Mouse (Mus musculus): ENCODE results near the gene B3gat1. TPM values are rescaled to one million over a fixed set of nuclear protein-coding genes. Genes with fewer than 3 reads are reported as not detected.

Gene B3gat1
- polyA plus RNA-seq (2015; fragmentation: Nextera tagmentation; extraction: Ambion mirVana), result 34.9 and 43.8 TPM in 2 replicates

DNA sequence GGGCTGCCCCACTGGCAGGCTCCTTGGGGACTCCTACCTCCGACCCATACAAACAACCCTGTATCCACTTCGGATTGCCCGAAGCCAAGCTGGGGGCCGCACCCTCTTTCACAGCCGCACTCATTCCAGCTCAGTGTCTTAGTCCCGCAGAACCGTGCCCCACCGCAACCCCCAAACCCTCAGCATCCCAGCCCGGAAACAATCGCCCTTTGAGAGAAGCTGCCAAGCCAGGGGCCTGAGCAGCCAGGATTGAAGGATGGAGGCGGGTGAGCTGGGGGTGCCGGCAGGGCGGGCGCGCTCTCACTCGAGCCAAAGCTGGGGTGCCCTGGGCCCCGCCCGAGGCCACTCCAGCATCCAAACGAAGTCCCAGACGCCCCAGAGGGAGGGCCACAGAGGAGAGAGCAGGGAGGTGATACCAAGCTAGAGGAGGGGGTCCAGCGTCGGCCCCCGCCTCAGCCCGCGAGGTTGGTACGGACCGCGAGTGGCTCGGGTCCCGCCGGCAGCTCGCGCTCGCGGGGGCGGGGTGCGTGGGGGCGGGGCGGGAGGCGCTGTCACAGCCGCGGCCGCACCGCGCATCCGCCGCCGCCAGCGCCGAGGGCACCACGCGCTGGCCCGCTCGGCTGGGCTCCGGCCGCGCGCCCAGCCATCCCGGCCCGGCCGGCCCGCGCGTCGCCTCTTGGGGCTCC lies at the start of gene B3gat1:
Gene B3gat1, plus strand, starts transcription at position 523 of the 686 bp plus-strand sequence.
- Histone ChIP-seq H3K4me2 (peak within 1 kb of the TSS; percentile 69), H3K4me1 (peaks cover 40% of the 10 kb centered on the region), H3K27ac (replicated peaks) (peak within 1 kb of the TSS; percentile 87), H3K27me3 (replicated peaks) (no peaks in the 10 kb centered on the region), H3K9me3 (replicated peaks) (no peaks in the 10 kb centered on the region), H3K9ac (replicated peaks) (peak within 1 kb of the TSS; percentile 79), H3K4me3 (replicated peaks) (peak within 1 kb of the TSS; percentile 63), H3K36me3 (no peaks in the 10 kb centered on the region)
- peak; percentile 92 for ATAC-seq (ENCODE audit: low FRiP score)
- under 1% methylated on average over 60 of the region's 65 CpGs for WGBS

DNA sequence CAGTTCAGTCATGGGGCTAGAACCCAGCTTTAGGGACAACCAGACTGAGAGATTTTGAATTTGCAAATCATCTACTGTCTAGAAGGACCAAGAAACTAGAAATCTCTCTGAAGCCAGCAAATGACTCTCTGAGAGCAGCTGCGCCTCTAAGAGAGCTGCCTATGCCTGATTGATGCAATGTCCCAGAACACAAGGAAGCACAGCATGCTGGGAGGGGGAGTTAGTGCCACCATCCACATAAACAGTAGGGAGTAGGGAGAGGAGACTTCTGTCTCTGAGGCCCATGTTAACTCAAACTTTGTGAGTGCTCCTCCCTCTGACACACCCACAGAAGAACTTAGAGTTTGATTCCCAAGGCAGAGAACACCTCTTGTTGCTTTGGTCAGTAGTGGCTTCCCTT lies 44.4 kb upstream of the B3gat1 start:
- Histone ChIP-seq H3K36me3 (no peaks in the 10 kb centered on the region), H3K4me1 (no peaks in the 10 kb centered on the region), H3K9ac (replicated peaks) (no peak overlapping the region), H3K9me3 (replicated peaks) (no peaks in the 10 kb centered on the region), H3K4me3 (replicated peaks) (no peak overlapping the region), H3K4me2 (no peak overlapping the region), H3K27me3 (replicated peaks) (no peaks in the 10 kb centered on the region), H3K27ac (replicated peaks) (no peak overlapping the region)
- WGBS, result 72% methylated on average over 1 of the region's 1 CpGs
- ATAC-seq (ENCODE audit: low FRiP score), result no peak

DNA sequence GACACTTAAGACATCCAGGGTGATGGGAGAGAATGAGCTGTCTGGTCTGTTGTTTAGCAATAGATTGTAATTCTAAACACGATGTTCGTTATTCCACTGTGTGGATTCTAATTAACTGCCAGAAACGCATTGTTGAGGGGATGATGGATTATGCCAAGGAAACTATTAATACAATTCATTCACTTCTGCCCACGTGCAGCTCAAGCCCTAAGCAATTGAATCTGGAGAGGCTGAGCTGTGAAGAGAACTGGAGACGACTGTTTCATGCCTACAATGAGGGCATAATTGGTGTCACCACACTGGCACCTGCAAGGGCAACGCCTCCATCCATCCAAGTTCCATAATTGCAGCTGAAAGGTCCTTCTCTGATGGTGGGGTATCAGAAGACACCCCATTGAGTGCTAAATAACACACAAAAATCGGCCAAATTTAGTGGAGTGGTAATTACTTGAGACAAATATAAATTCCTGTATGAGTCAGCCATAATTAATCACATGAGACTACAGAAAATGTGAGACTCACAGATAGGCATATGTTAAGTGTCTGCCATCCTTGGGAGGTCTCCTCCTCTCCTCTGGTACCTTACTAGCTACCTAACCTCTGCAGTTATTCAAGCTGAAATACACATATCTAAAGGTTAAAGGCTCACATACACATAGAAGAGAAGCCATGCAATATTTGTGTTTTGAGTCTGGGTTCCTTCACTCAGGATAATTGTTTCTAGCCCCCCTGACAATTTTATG lies 43.4 kb upstream of the B3gat1 start:
- H3K27me3 ChIP-seq (replicated peaks), result no peaks in the 10 kb centered on the region
- no peak overlapping the region for H3K27ac ChIP-seq (replicated peaks)
- H3K4me3 ChIP-seq (replicated peaks), result no peak overlapping the region
- H3K4me2 ChIP-seq, result no peak overlapping the region
- no peak overlapping the region for H3K9ac ChIP-seq (replicated peaks)
- 26% methylated on average over 7 of the region's 7 CpGs for WGBS
- no peaks in the 10 kb centered on the region for H3K9me3 ChIP-seq (replicated peaks)
- H3K4me1 ChIP-seq, result no peaks in the 10 kb centered on the region
- peak; percentile 59; the same call in 1 of the 2 replicates for ATAC-seq (ENCODE audit: low FRiP score)
- no peaks in the 10 kb centered on the region for H3K36me3 ChIP-seq

DNA sequence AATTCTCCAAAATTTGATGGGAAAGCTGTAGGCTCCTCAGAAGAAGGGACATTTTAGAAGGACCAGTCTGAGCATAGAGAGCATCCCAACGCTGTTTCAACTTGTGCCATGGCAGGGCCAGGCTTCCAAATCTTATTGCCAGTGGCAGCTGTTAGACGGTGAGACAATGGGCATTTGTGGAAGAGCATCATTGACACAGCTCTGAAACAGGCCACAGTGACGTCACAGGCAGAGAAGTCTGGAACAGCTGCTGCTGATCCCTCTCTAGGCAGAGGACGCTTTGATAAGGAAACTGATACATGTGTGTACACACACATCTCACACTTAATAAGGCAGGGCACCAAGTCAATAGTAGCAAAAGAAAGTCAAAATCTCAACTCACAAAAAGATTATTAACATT lies 40.9 kb upstream of the B3gat1 start:
- Histone ChIP-seq H3K4me2 (no peak overlapping the region), H3K4me3 (replicated peaks) (no peak overlapping the region), H3K4me1 (no peaks in the 10 kb centered on the region), H3K36me3 (no peaks in the 10 kb centered on the region), H3K9ac (replicated peaks) (no peak overlapping the region), H3K9me3 (replicated peaks) (no peaks in the 10 kb centered on the region), H3K27ac (replicated peaks) (no peak overlapping the region), H3K27me3 (replicated peaks) (no peaks in the 10 kb centered on the region)
- no peak for ATAC-seq (ENCODE audit: low FRiP score)
- WGBS, result 77% methylated on average over 4 of the region's 4 CpGs

DNA sequence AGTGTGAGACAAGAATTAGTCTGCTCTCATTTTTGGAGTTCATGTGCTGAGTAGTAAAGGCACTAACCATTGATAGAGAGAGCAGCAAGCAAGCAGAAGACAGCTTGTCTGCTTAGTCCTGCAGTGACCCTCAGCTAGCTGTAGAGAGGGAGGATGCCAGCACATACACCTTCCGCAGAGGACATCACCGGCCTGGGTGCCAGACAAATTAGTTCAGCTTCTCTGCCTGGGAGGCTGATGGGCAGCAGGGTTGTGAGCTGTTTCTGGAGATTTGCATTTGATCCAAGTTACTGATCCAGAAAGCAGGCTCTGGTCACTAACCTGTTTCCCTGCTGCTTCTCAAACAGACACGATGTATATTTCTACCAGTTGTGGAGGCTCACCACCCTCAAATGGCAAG lies 38.9 kb upstream of the B3gat1 start:
- Histone ChIP-seq H3K4me1 (no peaks in the 10 kb centered on the region), H3K4me2 (no peak overlapping the region), H3K4me3 (replicated peaks) (no peak overlapping the region), H3K36me3 (no peaks in the 10 kb centered on the region), H3K9ac (replicated peaks) (no peak overlapping the region), H3K9me3 (replicated peaks) (no peaks in the 10 kb centered on the region), H3K27me3 (replicated peaks) (no peaks in the 10 kb centered on the region), H3K27ac (replicated peaks) (no peak overlapping the region)
- WGBS, result 83% methylated on average over 3 of the region's 3 CpGs
- no peak for ATAC-seq (ENCODE audit: low FRiP score)

DNA sequence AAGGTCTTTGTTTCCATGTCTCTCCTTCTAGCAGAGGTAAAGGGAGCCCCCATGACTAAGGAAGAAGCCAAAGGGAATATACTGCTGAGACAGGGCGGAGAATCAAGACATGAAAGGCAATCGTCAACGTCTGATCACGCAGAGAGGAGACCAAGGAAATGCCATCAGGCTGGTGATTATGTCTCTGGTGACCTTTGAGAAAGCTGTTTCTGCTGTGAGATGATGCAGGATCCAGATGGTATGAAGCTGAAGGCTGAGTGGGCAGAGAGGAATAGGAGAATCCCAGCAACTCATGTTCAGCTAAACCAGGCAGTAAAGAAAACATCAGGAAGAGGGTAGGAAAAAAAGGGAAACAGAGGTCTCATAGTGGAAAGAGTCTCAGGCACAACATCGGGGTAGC lies 38.4 kb upstream of the B3gat1 start:
- Histone ChIP-seq H3K9me3 (replicated peaks) (no peaks in the 10 kb centered on the region), H3K4me3 (replicated peaks) (no peak overlapping the region), H3K9ac (replicated peaks) (no peak overlapping the region), H3K36me3 (no peaks in the 10 kb centered on the region), H3K27ac (replicated peaks) (no peak overlapping the region), H3K27me3 (replicated peaks) (no peaks in the 10 kb centered on the region), H3K4me1 (no peaks in the 10 kb centered on the region), H3K4me2 (no peak overlapping the region)
- WGBS, result 83% methylated on average over 5 of the region's 5 CpGs
- ATAC-seq (ENCODE audit: low FRiP score), result no peak

DNA sequence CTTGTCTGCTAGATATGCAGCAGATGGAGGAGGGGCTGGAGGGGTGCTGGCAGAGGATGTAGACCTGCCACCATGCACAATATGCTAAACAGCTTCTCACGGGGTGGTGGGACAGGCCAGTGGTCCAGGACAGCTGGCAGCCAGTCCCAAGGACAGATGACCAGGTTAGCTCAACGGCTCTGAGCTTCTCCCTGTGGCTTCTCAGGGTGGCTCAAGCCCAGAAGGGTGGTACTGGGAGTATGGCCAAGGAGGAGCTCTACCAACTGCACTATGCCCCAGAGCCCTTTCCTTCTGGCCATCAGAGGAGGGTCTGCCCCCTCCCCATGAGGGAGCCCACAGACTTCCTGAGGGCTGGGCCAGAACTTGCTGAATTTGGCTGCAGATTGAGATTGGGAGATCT lies 35.2 kb upstream of the B3gat1 start:
- H3K9me3 ChIP-seq (replicated peaks), result no peaks in the 10 kb centered on the region
- no peak for ATAC-seq (ENCODE audit: low FRiP score)
- H3K4me2 ChIP-seq, result no peak overlapping the region
- no peak overlapping the region for H3K27ac ChIP-seq (replicated peaks)
- no peak overlapping the region for H3K4me3 ChIP-seq (replicated peaks)
- H3K4me1 ChIP-seq, result no peaks in the 10 kb centered on the region
- WGBS, result 72% methylated on average over 2 of the region's 2 CpGs
- H3K27me3 ChIP-seq (replicated peaks), result no peaks in the 10 kb centered on the region
- no peak overlapping the region for H3K9ac ChIP-seq (replicated peaks)
- H3K36me3 ChIP-seq, result no peaks in the 10 kb centered on the region

DNA sequence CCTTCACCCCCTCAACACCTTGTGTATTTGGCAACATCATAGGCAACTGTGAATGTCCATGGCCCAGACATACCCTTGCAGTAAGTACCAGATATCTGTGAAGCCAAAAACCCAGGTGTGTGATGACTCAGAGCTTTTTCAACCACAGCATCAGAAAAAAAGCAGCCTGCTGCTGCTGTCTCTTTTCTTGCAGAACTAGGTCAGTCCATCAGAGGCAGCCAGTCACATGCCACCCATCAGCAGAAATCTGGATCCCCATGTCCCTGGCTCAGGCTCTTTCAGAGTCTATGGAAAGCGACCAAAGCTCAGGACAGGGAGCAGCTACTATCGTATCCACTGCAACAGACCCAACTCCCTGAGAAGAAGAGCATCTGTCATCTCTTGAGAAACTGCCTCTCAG lies 33.2 kb upstream of the B3gat1 start:
- Histone ChIP-seq H3K27ac (replicated peaks) (no peak overlapping the region), H3K9ac (replicated peaks) (no peak overlapping the region), H3K27me3 (replicated peaks) (no peaks in the 10 kb centered on the region), H3K4me1 (no peaks in the 10 kb centered on the region), H3K4me2 (no peak overlapping the region), H3K4me3 (replicated peaks) (no peak overlapping the region), H3K9me3 (replicated peaks) (no peaks in the 10 kb centered on the region), H3K36me3 (no peaks in the 10 kb centered on the region)
- no peak for ATAC-seq (ENCODE audit: low FRiP score)
- WGBS, result 83% methylated on average over 2 of the region's 2 CpGs

DNA sequence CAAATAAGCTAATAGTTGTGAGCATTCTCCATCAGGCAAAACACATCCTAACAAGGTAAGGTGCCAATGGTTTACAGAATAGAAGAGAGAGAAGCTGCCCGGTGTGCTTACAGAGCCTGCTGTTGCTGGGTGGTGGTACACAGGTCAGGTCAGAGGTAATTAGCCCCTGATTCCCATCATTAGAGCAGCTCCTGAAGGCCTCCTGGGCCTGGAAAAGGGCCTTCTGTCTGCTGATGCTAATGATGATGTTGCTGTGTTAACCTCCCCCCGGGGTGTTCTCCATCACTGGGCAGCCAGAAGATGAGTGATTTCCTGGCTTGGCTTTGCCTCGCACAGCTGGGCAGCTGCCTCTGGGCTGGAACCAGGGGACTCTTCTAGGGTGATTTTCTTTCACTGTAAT lies 15.1 kb upstream of the B3gat1 start:
- no peak overlapping the region for H3K9ac ChIP-seq (replicated peaks)
- H3K27me3 ChIP-seq (replicated peaks), result no peaks in the 10 kb centered on the region
- WGBS, result 28% methylated on average over 3 of the region's 3 CpGs
- H3K36me3 ChIP-seq, result no peaks in the 10 kb centered on the region
- H3K27ac ChIP-seq (replicated peaks), result peak overlapping the region; percentile 10; the same call in 1 of the 2 replicates
- H3K4me2 ChIP-seq, result no peak overlapping the region
- H3K9me3 ChIP-seq (replicated peaks), result no peaks in the 10 kb centered on the region
- no peak for ATAC-seq (ENCODE audit: low FRiP score)
- H3K4me3 ChIP-seq (replicated peaks), result no peak overlapping the region
- H3K4me1 ChIP-seq, result peaks cover 9% of the 10 kb centered on the region

DNA sequence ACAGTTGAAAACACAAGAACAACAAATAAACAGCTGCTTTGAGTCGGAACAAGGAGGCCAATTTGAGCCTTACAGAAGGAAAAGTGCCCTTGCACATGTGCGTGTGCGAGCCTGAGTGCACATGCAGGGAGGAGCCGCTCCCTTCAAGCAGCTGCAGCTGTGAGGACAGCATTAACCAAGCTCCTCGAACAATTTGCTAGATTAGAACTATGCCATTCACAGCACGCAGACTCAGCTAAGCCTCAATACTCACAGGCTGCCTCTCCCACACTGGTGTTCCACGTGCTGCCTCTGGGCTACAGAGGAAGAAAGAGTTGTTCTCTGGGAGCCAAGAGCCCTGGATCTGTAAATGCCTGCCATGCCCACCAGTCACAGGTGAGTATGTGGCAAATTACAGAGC lies 11.8 kb upstream of the B3gat1 start:
- Histone ChIP-seq H3K27me3 (replicated peaks) (no peaks in the 10 kb centered on the region; the same call in 1 of the 2 replicates), H3K27ac (replicated peaks) (no peak overlapping the region), H3K4me2 (no peak overlapping the region), H3K4me3 (replicated peaks) (no peak overlapping the region), H3K4me1 (peaks cover 9% of the 10 kb centered on the region), H3K9me3 (replicated peaks) (no peaks in the 10 kb centered on the region), H3K36me3 (no peaks in the 10 kb centered on the region), H3K9ac (replicated peaks) (no peak overlapping the region)
- no peak for ATAC-seq (ENCODE audit: low FRiP score)
- 60% methylated on average over 7 of the region's 7 CpGs for WGBS

DNA sequence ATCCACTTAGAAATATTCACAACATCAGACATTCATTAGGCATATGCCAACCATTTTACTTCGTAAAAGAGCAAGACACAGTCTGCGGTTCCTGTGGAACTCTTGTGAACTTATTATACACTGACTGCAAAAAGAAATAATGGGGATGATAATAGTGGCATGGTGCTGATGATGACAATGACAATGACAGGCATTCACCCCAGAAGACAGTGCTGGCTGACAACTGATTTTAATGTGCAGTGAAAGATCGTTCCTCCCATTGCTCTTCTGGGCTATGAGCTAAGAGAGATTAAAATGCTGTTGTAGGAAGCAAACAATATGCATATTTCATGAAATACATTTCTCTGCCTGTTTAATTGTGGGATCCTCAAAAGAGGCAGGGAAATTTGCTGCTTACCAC lies 7.8 kb upstream of the B3gat1 start:
- no peak for ATAC-seq (ENCODE audit: low FRiP score)
- Histone ChIP-seq H3K4me3 (replicated peaks) (no peak overlapping the region), H3K4me2 (no peak overlapping the region), H3K27me3 (replicated peaks) (no peaks in the 10 kb centered on the region; the same call in 1 of the 2 replicates), H3K9me3 (replicated peaks) (no peaks in the 10 kb centered on the region), H3K27ac (replicated peaks) (no peak overlapping the region), H3K9ac (replicated peaks) (no peak overlapping the region), H3K36me3 (no peaks in the 10 kb centered on the region), H3K4me1 (no peaks in the 10 kb centered on the region)
- 76% methylated on average over 3 of the region's 3 CpGs for WGBS

DNA sequence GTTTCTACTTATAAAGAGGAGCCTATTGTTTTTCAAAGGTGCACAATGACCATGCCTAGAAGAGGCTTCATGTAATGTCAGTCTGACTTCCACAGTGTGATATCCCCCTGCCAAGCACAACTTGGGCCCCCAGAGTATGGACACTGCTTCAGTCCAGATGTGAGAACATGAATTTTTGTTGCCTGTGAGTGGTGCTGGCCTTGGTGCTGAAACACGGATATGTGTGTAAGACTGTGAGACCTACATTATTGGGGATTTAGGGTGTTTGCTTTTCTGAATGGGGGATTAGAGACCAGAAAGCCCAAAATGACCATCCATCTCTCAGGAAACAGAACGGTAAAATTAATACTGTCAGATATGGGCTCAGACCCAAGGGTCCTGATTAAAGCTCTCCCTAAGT lies 6.1 kb upstream of the B3gat1 start:
- H3K27me3 ChIP-seq (replicated peaks), result no peaks in the 10 kb centered on the region; the same call in 1 of the 2 replicates
- 51% methylated on average over 2 of the region's 2 CpGs for WGBS
- peaks cover 2% of the 10 kb centered on the region; the same call in 1 of the 2 replicates for H3K4me1 ChIP-seq
- no peak overlapping the region for H3K9ac ChIP-seq (replicated peaks)
- H3K27ac ChIP-seq (replicated peaks), result no peak overlapping the region
- no peaks in the 10 kb centered on the region for H3K36me3 ChIP-seq
- no peak for ATAC-seq (ENCODE audit: low FRiP score)
- no peak overlapping the region for H3K4me3 ChIP-seq (replicated peaks)
- H3K4me2 ChIP-seq, result no peak overlapping the region
- H3K9me3 ChIP-seq (replicated peaks), result no peaks in the 10 kb centered on the region

All from neural tube, embryonic 15.5 days (tissue).